Mouse (Mus musculus): ENCODE results near the gene Ciz1.

- TF ChIP-seq CTCF (IDR thresholded peaks at IDR 0.05; ENCODE audit: extremely low read depth, insufficient read depth, insufficient read length, insufficient replicate concordance) (no peak), POLR2A (IDR thresholded peaks at IDR 0.05; ENCODE audit: low read depth, low read length) (no peak)
Observed at GRCm38 (mm10) chr2:32425568-32425967, 73.4 kb downstream of the Ciz1 start.

All from spleen, adult 2 months (tissue).